Mouse (Mus musculus): ENCODE measurements at regions not wholly inside any gene's neighbourhood (a gene's known extent, or its start where the extent isn't known, plus 50 kb on each side); places are given as distances from the start of the nearest gene placed in this dataset.

DNA sequence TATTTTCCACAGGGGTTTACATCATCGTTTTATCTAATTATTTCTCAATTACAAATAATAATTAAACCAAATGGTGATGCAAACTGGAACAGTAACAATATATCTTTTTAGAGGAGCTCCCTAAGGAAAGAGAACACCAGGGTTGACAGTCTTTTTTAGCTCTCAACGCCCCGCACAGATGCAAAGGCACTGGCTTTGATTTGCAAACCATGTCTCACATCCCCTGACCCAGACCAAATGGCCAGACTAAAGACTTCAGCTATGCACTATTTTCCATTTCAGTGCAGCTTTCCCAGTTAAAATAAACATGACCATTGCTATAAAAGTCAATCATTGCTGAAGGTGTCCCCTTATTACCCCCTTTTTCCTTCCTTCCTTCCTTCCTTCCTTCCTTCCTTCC, 730.6 kb downstream of the Slc4a3 start:
- H3K4me1 ChIP-seq, result no peaks in the 10 kb centered on the region
- no peaks in the 10 kb centered on the region for H3K27me3 ChIP-seq (replicated peaks)
- no peak overlapping the region for H3K4me3 ChIP-seq (replicated peaks)
- peaks cover 7% of the 10 kb centered on the region for H3K9me3 ChIP-seq
- TF ChIP-seq FLI1 (IDR thresholded peaks at IDR 0.05; ENCODE audit: low read length) (no peak), GATA1 (IDR thresholded peaks at IDR 0.05; ENCODE audit: borderline replicate concordance, low read length) (no peak)
- no peaks in the 10 kb centered on the region for H3K36me3 ChIP-seq (replicated peaks; ENCODE audit: low read length)

DNA sequence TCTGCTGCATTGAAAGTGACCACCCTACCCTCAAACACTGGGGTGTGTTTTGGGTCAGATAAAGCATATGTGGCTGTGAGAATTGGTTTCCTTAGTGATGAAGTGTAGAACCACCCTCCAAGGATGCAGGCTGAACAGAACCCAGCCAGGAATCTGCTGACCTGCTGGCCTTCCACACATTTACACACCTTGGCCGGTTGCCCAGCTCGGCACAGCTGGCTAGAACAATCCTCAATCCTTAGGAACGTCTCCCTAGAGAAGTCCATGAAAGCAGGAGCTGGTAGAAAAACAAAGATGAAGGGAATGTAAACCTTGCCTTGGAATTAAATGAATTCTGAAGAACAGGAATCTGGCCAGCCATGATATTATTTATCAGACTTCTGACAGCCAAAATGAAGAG, 737.3 kb downstream of the Slc4a3 start:
- H3K4me3 ChIP-seq (replicated peaks), result no peak overlapping the region
- H3K36me3 ChIP-seq (replicated peaks; ENCODE audit: low read length), result no peaks in the 10 kb centered on the region
- no peak for TF ChIP-seq FLI1 (IDR thresholded peaks at IDR 0.05; ENCODE audit: low read length)
- TF ChIP-seq GATA1 (IDR thresholded peaks at IDR 0.05; ENCODE audit: borderline replicate concordance, low read length), result no peak
- no peaks in the 10 kb centered on the region for H3K4me1 ChIP-seq
- 0 out of 2 replicates have a peak, but pooled peaks cover 7% of the 10 kb centered on the region for H3K9me3 ChIP-seq
- H3K27me3 ChIP-seq (replicated peaks), result no peaks in the 10 kb centered on the region

DNA sequence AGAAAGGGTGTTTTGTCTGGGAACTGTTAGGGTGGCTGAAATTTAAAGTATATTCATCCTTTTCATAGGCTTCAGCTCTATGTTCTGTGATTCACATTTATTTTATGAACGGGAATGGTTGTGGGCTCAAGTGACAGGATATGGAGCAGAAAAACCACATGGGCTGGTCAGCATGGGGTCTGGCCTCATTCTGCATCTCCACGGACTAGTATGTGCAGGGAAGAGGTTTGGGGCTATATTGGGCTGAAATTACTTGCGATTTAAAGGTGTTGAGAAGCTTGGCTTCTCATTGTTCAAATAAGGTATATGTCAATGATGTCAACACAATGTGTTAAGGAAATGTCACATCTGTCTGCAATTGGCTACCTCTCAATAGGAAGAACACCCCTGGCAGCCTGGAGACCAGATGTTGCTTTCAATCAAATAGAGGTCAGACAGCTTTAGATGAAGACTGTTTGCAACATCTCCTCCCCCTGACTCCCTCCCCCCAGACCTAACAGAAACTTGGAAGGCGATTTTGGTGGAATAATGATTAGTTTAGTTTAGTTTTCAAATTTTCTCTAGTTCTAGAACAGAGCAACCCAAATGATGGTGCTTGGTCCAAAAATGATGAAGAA, 777.0 kb downstream of the Slc4a3 start:
- Histone ChIP-seq H3K4me1 (no peaks in the 10 kb centered on the region), H3K27me3 (replicated peaks) (no peaks in the 10 kb centered on the region), H3K9me3 (peaks cover 18% of the 10 kb centered on the region), H3K36me3 (replicated peaks; ENCODE audit: low read length) (no peaks in the 10 kb centered on the region), H3K4me3 (replicated peaks) (no peak overlapping the region)
- TF ChIP-seq FLI1 (IDR thresholded peaks at IDR 0.05; ENCODE audit: low read length), result no peak
- TF ChIP-seq GATA1 (IDR thresholded peaks at IDR 0.05; ENCODE audit: borderline replicate concordance, low read length), result no peak

DNA sequence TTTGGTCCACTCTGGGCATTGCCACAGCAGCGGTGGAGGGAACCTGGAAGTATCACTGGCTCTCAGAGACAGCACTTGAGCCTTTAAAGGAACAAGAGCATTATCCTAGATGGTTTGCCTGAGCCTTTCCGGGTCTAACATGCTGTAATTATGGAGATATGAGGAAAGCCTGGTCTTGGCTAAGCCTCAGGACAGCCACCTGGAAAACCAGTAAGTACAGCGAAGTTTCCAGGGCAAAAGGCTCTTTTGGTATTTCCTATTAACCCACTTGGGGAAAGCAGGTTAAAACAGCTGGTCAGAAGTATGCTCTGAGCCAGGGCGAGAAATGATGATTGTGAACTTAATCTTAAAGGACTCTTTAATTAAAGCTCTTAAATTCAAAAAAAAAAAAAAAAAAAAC, 777.5 kb downstream of the Slc4a3 start:
- no peaks in the 10 kb centered on the region for H3K4me1 ChIP-seq
- TF ChIP-seq FLI1 (IDR thresholded peaks at IDR 0.05; ENCODE audit: low read length), result no peak
- no peak for TF ChIP-seq GATA1 (IDR thresholded peaks at IDR 0.05; ENCODE audit: borderline replicate concordance, low read length)
- no peak overlapping the region for H3K4me3 ChIP-seq (replicated peaks)
- H3K9me3 ChIP-seq, result peaks cover 18% of the 10 kb centered on the region
- H3K27me3 ChIP-seq (replicated peaks), result no peaks in the 10 kb centered on the region
- no peaks in the 10 kb centered on the region for H3K36me3 ChIP-seq (replicated peaks; ENCODE audit: low read length)

DNA sequence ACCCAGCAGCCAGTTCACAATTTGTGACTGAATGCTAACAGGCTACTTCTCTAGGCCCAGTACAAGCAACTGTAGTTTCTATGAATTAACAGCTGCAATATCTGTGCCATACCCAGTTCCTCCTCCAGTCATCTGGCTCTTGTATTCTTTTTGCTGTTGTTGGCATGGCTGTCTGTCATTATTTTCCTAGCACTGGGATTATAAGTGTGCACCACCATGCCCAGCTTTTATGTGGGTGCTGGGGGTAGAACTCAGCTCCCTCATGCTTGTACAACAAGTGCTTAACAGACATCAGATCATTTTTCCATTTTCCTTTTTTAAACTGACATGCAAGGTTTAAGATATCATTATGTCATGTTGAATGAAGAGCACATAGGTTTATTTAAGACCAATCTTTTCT, 789.9 kb downstream of the Slc4a3 start:
- TF ChIP-seq GATA1 (IDR thresholded peaks at IDR 0.05; ENCODE audit: borderline replicate concordance, low read length), result no peak
- no peak for TF ChIP-seq FLI1 (IDR thresholded peaks at IDR 0.05; ENCODE audit: low read length)
- no peak overlapping the region for H3K4me3 ChIP-seq (replicated peaks)
- H3K27me3 ChIP-seq (replicated peaks), result no peaks in the 10 kb centered on the region
- H3K9me3 ChIP-seq, result peaks cover 3% of the 10 kb centered on the region; the same call in 1 of the 2 replicates
- no peaks in the 10 kb centered on the region for H3K36me3 ChIP-seq (replicated peaks; ENCODE audit: low read length)
- no peaks in the 10 kb centered on the region for H3K4me1 ChIP-seq

DNA sequence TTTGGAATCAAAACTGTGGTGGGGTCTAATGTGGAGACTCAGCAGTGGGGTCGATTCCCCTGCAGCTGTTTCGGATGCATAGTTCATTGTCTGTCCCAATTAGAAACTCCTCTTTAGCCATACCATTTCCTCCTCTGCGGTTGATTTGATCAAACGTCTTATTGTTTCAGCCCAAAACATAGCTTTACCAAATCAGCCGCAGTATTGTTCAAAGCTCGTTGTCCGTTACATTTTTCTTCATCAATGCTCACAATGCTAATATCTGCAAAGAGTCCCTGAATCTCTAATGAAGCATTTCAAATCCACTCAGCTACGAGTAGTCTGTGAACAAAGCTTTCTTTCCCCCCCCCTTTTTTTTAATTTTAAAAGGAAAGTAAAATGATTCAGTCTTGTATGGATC, 816.0 kb downstream of the Slc4a3 start:
- Histone ChIP-seq H3K4me3 (replicated peaks) (no peak overlapping the region), H3K27me3 (replicated peaks) (no peaks in the 10 kb centered on the region), H3K9me3 (no peaks in the 10 kb centered on the region), H3K36me3 (replicated peaks; ENCODE audit: low read length) (no peaks in the 10 kb centered on the region), H3K4me1 (no peaks in the 10 kb centered on the region)
- TF ChIP-seq GATA1 (IDR thresholded peaks at IDR 0.05; ENCODE audit: borderline replicate concordance, low read length), result no peak
- TF ChIP-seq FLI1 (IDR thresholded peaks at IDR 0.05; ENCODE audit: low read length), result no peak

DNA sequence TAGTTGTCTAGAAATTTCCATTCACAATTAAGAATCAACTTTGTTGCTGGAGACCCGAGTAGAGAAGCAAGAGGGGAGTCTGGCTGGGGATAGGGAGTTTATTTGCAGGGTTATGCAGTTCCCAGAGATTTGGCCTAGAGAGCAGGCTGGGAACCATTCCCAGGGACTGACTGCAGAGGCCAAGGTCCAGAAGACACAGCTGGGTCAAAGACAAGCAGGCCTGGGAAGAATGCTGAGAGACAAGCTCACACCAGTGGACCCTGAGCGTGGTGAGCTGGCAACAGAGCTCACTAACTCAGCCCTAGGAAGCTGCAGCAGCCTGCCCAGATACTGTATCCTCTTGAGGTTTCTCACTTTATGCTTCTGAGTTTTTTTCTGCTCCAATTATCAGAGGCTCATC, 827.9 kb downstream of the Slc4a3 start:
- Histone ChIP-seq H3K36me3 (replicated peaks; ENCODE audit: low read length) (no peaks in the 10 kb centered on the region), H3K4me1 (peaks cover 22% of the 10 kb centered on the region), H3K4me3 (replicated peaks) (no peak overlapping the region), H3K9me3 (no peaks in the 10 kb centered on the region), H3K27me3 (replicated peaks) (no peaks in the 10 kb centered on the region)
- TF ChIP-seq FLI1 (IDR thresholded peaks at IDR 0.05; ENCODE audit: low read length), result no peak
- no peak for TF ChIP-seq GATA1 (IDR thresholded peaks at IDR 0.05; ENCODE audit: borderline replicate concordance, low read length)

DNA sequence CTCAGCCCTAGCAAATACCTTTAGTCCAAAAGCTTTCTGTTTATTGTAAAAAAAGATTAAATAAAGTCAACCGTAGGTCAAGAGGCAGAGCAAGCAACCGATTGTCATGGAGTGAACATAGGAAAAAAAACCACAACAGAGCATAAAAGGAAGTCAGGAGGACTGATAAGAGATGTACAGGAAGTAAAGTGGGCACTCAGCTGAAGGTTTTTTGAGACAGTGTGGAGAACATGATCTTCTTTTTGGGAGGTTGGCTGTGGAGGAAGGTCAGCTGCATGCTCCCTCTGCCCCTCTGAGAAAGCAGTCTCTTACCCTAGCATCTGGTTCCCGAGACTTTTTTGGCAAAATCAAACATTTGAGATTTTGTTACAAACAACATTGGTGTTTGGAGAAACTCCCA, 832.1 kb downstream of the Slc4a3 start:
- H3K27me3 ChIP-seq (replicated peaks), result no peaks in the 10 kb centered on the region
- peak overlapping the region; percentile 28 for H3K4me3 ChIP-seq (replicated peaks)
- H3K9me3 ChIP-seq, result no peaks in the 10 kb centered on the region
- no peaks in the 10 kb centered on the region for H3K36me3 ChIP-seq (replicated peaks; ENCODE audit: low read length)
- H3K4me1 ChIP-seq, result peaks cover 22% of the 10 kb centered on the region
- no peak for TF ChIP-seq FLI1 (IDR thresholded peaks at IDR 0.05; ENCODE audit: low read length)
- TF ChIP-seq GATA1 (IDR thresholded peaks at IDR 0.05; ENCODE audit: borderline replicate concordance, low read length), result peak; percentile 40; the same call in 1 of the 3 replicates

DNA sequence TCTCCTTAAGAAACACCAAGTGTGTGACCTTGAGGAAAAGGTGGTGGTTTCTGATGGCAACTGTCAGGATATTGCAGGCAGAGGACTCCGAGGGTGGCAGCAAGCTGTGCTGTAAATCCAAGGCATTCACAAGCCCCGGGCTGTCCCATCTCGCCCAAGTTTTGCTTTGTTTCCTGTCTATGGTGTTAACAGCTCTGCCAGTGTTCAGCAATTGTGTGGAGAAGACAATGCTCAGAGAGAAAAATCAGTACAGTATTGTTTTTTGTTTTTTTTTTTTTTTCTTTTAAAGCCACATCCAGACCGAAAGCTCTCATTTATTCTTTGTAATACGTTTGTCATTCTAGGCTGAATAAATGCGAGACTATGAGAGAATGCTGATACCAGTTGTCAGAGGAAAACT, 846.5 kb downstream of the Slc4a3 start:
- Histone ChIP-seq H3K9me3 (peaks cover 3% of the 10 kb centered on the region; the same call in 1 of the 2 replicates), H3K4me3 (replicated peaks) (no peak overlapping the region), H3K4me1 (no peaks in the 10 kb centered on the region), H3K36me3 (replicated peaks; ENCODE audit: low read length) (no peaks in the 10 kb centered on the region), H3K27me3 (replicated peaks) (no peaks in the 10 kb centered on the region)
- TF ChIP-seq FLI1 (IDR thresholded peaks at IDR 0.05; ENCODE audit: low read length) (no peak), GATA1 (IDR thresholded peaks at IDR 0.05; ENCODE audit: borderline replicate concordance, low read length) (no peak)

DNA sequence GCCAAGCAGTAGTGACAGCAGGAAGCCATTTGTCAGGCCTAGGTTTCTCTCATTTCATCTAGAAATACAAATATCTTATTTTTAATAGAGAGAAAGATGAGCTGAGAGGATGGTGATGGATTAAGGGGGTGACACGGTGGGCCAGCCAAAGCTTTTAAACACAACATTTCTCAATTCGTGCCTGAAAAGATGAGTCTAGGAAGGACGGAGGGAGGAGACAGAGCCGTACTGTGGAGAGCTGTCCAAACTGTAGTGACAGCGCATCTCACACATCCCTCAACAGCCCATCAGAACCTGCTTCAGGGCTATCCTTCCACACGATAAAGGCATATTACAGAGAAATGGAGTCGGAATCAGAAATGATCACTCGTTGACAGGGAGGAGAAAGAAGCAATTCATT, 848.0 kb downstream of the Slc4a3 start:
- TF ChIP-seq FLI1 (IDR thresholded peaks at IDR 0.05; ENCODE audit: low read length), result no peak
- TF ChIP-seq GATA1 (IDR thresholded peaks at IDR 0.05; ENCODE audit: borderline replicate concordance, low read length), result no peak
- Histone ChIP-seq H3K27me3 (replicated peaks) (no peaks in the 10 kb centered on the region), H3K4me3 (replicated peaks) (no peak overlapping the region), H3K9me3 (peaks cover 3% of the 10 kb centered on the region; the same call in 1 of the 2 replicates), H3K36me3 (replicated peaks; ENCODE audit: low read length) (no peaks in the 10 kb centered on the region), H3K4me1 (no peaks in the 10 kb centered on the region)

DNA sequence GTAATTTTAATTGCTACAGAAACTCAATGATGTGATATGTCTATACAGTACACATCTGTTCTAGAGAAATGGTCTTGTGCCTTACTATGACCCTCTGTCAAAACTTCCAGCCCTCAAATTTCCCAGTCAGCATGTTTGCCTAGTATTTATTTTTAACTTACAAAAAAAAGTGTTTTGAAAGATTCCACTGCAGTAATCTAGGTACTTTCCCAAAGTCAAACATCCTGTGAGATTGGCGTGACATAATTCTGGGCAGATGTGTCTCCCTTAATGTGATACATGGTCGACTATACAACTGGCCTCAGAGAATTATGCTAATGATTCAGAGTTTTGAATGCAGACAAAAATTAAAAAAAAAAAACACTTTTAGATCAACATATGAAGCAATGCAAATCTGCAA, 856.8 kb downstream of the Slc4a3 start:
- TF ChIP-seq FLI1 (IDR thresholded peaks at IDR 0.05; ENCODE audit: low read length) (no peak), GATA1 (IDR thresholded peaks at IDR 0.05; ENCODE audit: borderline replicate concordance, low read length) (no peak)
- no peaks in the 10 kb centered on the region for H3K27me3 ChIP-seq (replicated peaks)

More for the DNA sequence above, 856.8 kb downstream of the Slc4a3 start:
- Histone ChIP-seq H3K9me3 (no peaks in the 10 kb centered on the region), H3K4me3 (replicated peaks) (no peak overlapping the region), H3K36me3 (replicated peaks; ENCODE audit: low read length) (no peaks in the 10 kb centered on the region), H3K4me1 (peaks cover 12% of the 10 kb centered on the region)
